Mouse (Mus musculus) kidney, adult 2 months (tissue): ENCODE measurements around the gene Capn11.

ENCODE experiments used
- CTCF ChIP-seq: fragments of 200-500 bp; conservative IDR thresholded peaks from 2 replicates; pipeline ENCODE4 v1.5.1; 2011; ENCODE audit warnings: low read depth, mild to moderate bottlenecking, control low read depth, low read length, moderate library complexity, mixed read lengths; ENCODE audit not compliant: insufficient read depth, insufficient read length
- POLR2A ChIP-seq: fragments of 200-500 bp; IDR thresholded peaks from one replicate; pipeline ENCODE4 v1.6.1; 2011; ENCODE audit warnings: low read depth, low read length, control low read depth

GRCm38 (mm10) chr17:45608396-45608795 is 50.7 kb downstream of the Capn11 start:
- TF ChIP-seq CTCF (no peak), POLR2A (no peak)
